35 mouse cellular contexts compared by ENCODE assay signal in genomic region chr3:116952242-116952899, GRCm38 (mm10). TPM values are rescaled to one million over a fixed set of nuclear protein-coding genes. Genes with fewer than 3 reads are reported as not detected.
DNase-seq lines count a peak whose midpoint lies in the region; ATAC-seq and TF ChIP-seq lines count a peak whose summit lies in the region.
"Had no signal": no experiment of that assay in that cellular context is flagged by ENCODE, and none has a peak within 500 bp of the region (broad histone marks: within the 10 kb centered on the region; RNA-seq: fewer than 3 reads in every experiment).

No protein-coding gene starts in this region.

- intact Hi-C loops in gastrocnemius, adult 2 months (cut with DNase I) = no loop called here
- intact Hi-C loops in gastrocnemius, postnatal 14 days (cut with DNase I; ENCODE audit: low total_unique reads) = no loop called here

- H3K4me2 ChIP-seq in heart, postnatal 0 days (ENCODE audit: low read depth, low read length) = no peak overlapping the region
- H3K4me2 ChIP-seq in heart, embryonic 11.5 days = no peak overlapping the region
- no peak overlapping the region for H3K4me2 ChIP-seq in liver, postnatal 0 days (ENCODE audit: low read depth, low read length)
- no peak overlapping the region for H3K4me2 ChIP-seq in liver, embryonic 12.5 days
- H3K4me2 ChIP-seq in midbrain, embryonic 16.5 days (ENCODE audit: low read length) = no peak overlapping the region
- H3K4me2 ChIP-seq: hindbrain, embryonic 15.5 days; midbrain, embryonic 13.5 days; neural tube, embryonic 15.5 days; stomach, embryonic 15.5 days had no signal

- H3K4me3 ChIP-seq in gastrocnemius, adult 2 months = no peak overlapping the region
- H3K4me3 ChIP-seq in heart, postnatal 0 days (ENCODE audit: low read depth, low read length) = no peak overlapping the region
- H3K4me3 ChIP-seq in heart, embryonic 11.5 days (ENCODE audit: low read depth, low read length) = no peak overlapping the region
- no peak overlapping the region for H3K4me3 ChIP-seq in liver, postnatal 0 days (ENCODE audit: low read depth, low read length)
- H3K4me3 ChIP-seq in liver, embryonic 12.5 days = no peak overlapping the region
- no peak overlapping the region for H3K4me3 ChIP-seq in midbrain, embryonic 16.5 days (ENCODE audit: low read depth, low read length)
- H3K4me3 ChIP-seq: erythroblast, embryonic 14.5 days; hindbrain, embryonic 15.5 days; midbrain, embryonic 13.5 days; neural tube, embryonic 15.5 days; stomach, embryonic 15.5 days had no signal

- no peak for DNase-seq in gastrocnemius, adult 2 months
- DNase-seq in gastrocnemius, postnatal 14 days = no peak
- no peak for DNase-seq in heart, postnatal 0 days (ENCODE audit: low spot score)
- DNase-seq in liver, postnatal 0 days = no peak
- DNase-seq in lung, postnatal 36 days = peak; percentile 69
- DNase-seq: adrenal gland, adult 2 months; cerebellum, adult 18-20 months; cerebellum, postnatal 10 days; kidney, adult 11 months; layer of hippocampus, postnatal 36 days; liver; right cerebral cortex, postnatal 25 days had no signal

- peaks cover 10% of the 10 kb centered on the region for H3K36me3 ChIP-seq in heart, postnatal 0 days (replicated peaks; ENCODE audit: control insufficient read depth, insufficient read depth, low read length)
- H3K36me3 ChIP-seq in heart, embryonic 11.5 days (ENCODE audit: control insufficient read depth, insufficient read depth, low read length) = no peaks in the 10 kb centered on the region
- H3K36me3 ChIP-seq in liver, postnatal 0 days (replicated peaks; ENCODE audit: insufficient read depth, low read length) = no peaks in the 10 kb centered on the region
- no peaks in the 10 kb centered on the region for H3K36me3 ChIP-seq in liver, embryonic 12.5 days
- no peaks in the 10 kb centered on the region for H3K36me3 ChIP-seq in midbrain, embryonic 16.5 days (ENCODE audit: control insufficient read depth, insufficient read depth, low read length)
- H3K36me3 ChIP-seq: hindbrain, embryonic 15.5 days; midbrain, embryonic 13.5 days; neural tube, embryonic 15.5 days; stomach, embryonic 15.5 days had no signal

- peaks cover 14% of the 10 kb centered on the region for H3K4me1 ChIP-seq in heart, postnatal 0 days (ENCODE audit: control insufficient read depth, insufficient read depth)
- no peaks in the 10 kb centered on the region for H3K4me1 ChIP-seq in heart, embryonic 11.5 days (ENCODE audit: control insufficient read depth, insufficient read depth, low read length)
- H3K4me1 ChIP-seq in liver, postnatal 0 days (ENCODE audit: insufficient read depth) = peaks cover 9% of the 10 kb centered on the region
- H3K4me1 ChIP-seq in liver, embryonic 12.5 days = no peaks in the 10 kb centered on the region
- no peaks in the 10 kb centered on the region for H3K4me1 ChIP-seq in midbrain, embryonic 16.5 days (ENCODE audit: control insufficient read depth, insufficient read depth, low read length)
- H3K4me1 ChIP-seq: hindbrain, embryonic 15.5 days; midbrain, embryonic 13.5 days; neural tube, embryonic 15.5 days; stomach, embryonic 15.5 days had no signal

- H3K9me3 ChIP-seq in heart, postnatal 0 days (replicated peaks; ENCODE audit: control insufficient read depth, low read length) = no peaks in the 10 kb centered on the region
- no peaks in the 10 kb centered on the region for H3K9me3 ChIP-seq in heart, embryonic 11.5 days (replicated peaks; ENCODE audit: control insufficient read depth, low read length)
- H3K9me3 ChIP-seq in liver, postnatal 0 days (ENCODE audit: low read length) = no peaks in the 10 kb centered on the region
- H3K9me3 ChIP-seq in liver, embryonic 12.5 days (replicated peaks) = no peaks in the 10 kb centered on the region
- H3K9me3 ChIP-seq in midbrain, embryonic 16.5 days (replicated peaks; ENCODE audit: control insufficient read depth, low read length, poor library complexity, severe bottlenecking) = no peaks in the 10 kb centered on the region
- H3K9me3 ChIP-seq: hindbrain, embryonic 15.5 days; midbrain, embryonic 13.5 days; neural tube, embryonic 15.5 days; stomach, embryonic 15.5 days had no signal

- TF ChIP-seq EP300 in heart, postnatal 0 days (IDR thresholded peaks at IDR 0.05; ENCODE audit: low read depth) = no peak
- no peak for TF ChIP-seq EP300 in liver, postnatal 0 days (IDR thresholded peaks at IDR 0.05; ENCODE audit: low read depth)

- H3K27ac ChIP-seq in gastrocnemius, adult 2 months = peak overlapping the region; percentile 75
- peak overlapping the region; percentile 67 for H3K27ac ChIP-seq in heart, postnatal 0 days (ENCODE audit: low read depth)
- no peak overlapping the region for H3K27ac ChIP-seq in heart, embryonic 11.5 days (ENCODE audit: low read depth, low read length)
- peak overlapping the region; percentile 84 for H3K27ac ChIP-seq in liver, postnatal 0 days (ENCODE audit: low read depth)
- no peak overlapping the region for H3K27ac ChIP-seq in liver, embryonic 12.5 days
- no peak overlapping the region for H3K27ac ChIP-seq in midbrain, embryonic 16.5 days (ENCODE audit: low read length)
- H3K27ac ChIP-seq: hindbrain, embryonic 15.5 days; macrophage; midbrain, embryonic 13.5 days; neural tube, embryonic 15.5 days; stomach, embryonic 15.5 days had no signal

- 73% methylated on average over 8 of the region's 8 CpGs for WGBS in heart, postnatal 0 days
- WGBS in heart, embryonic 11.5 days (ENCODE audit: insufficient replicate concordance) = 69% methylated on average over 8 of the region's 8 CpGs
- 67% methylated on average over 8 of the region's 8 CpGs for WGBS in liver, postnatal 0 days (ENCODE audit: insufficient replicate concordance)
- 68% methylated on average over 8 of the region's 8 CpGs for WGBS in liver, embryonic 12.5 days (ENCODE audit: insufficient replicate concordance)
- 88% methylated on average over 8 of the region's 8 CpGs for WGBS in midbrain, embryonic 16.5 days

- TF ChIP-seq CTCF in gastrocnemius, adult 2 months (IDR thresholded peaks at IDR 0.05) = no peak
- TF ChIP-seq CTCF in heart, postnatal 0 days (IDR thresholded peaks at IDR 0.05; ENCODE audit: low read depth) = no peak
- TF ChIP-seq CTCF in liver, postnatal 0 days (IDR thresholded peaks at IDR 0.05; ENCODE audit: low read depth) = no peak

- no peaks in the 10 kb centered on the region for H3K27me3 ChIP-seq in heart, postnatal 0 days (ENCODE audit: control insufficient read depth, insufficient read depth, low read length)
- H3K27me3 ChIP-seq in heart, embryonic 11.5 days (ENCODE audit: control insufficient read depth, insufficient read depth, low read length) = no peaks in the 10 kb centered on the region
- no peaks in the 10 kb centered on the region for H3K27me3 ChIP-seq in liver, postnatal 0 days (ENCODE audit: insufficient read depth, low read length)
- no peaks in the 10 kb centered on the region for H3K27me3 ChIP-seq in liver, embryonic 12.5 days (replicated peaks)
- no peaks in the 10 kb centered on the region for H3K27me3 ChIP-seq in midbrain, embryonic 16.5 days (ENCODE audit: control insufficient read depth, insufficient read depth, low read depth, low read length)
- H3K27me3 ChIP-seq: hindbrain, embryonic 15.5 days; midbrain, embryonic 13.5 days; neural tube, embryonic 15.5 days; stomach, embryonic 15.5 days had no signal

- no peak for ATAC-seq in heart, postnatal 0 days (ENCODE audit: insufficient read depth, low read depth)
- no peak for ATAC-seq in heart, embryonic 11.5 days (replicated peaks; ENCODE audit: insufficient number of reproducible peaks, low FRiP score, low TSS enrichment)
- ATAC-seq in liver, postnatal 0 days = no peak
- ATAC-seq in liver, embryonic 12.5 days = no peak
- ATAC-seq in midbrain, embryonic 16.5 days = no peak
- ATAC-seq: CD4-positive, CD25-positive, alpha-beta regulatory T cell, adult 4 months; forebrain, embryonic 16.5 days; inflammation-experienced regulatory T-cells, adult 6 months; midbrain, embryonic 13.5 days had no signal

- no peak overlapping the region for H3K9ac ChIP-seq in heart, postnatal 0 days (replicated peaks; ENCODE audit: low read depth, low read length)
- H3K9ac ChIP-seq in heart, embryonic 11.5 days (ENCODE audit: low read depth, low read length) = no peak overlapping the region
- H3K9ac ChIP-seq in liver, postnatal 0 days (replicated peaks) = no peak overlapping the region
- no peak overlapping the region for H3K9ac ChIP-seq in liver, embryonic 12.5 days
- no peak overlapping the region for H3K9ac ChIP-seq in midbrain, embryonic 16.5 days (ENCODE audit: low read depth, low read length)
- H3K9ac ChIP-seq: hindbrain, embryonic 15.5 days; midbrain, embryonic 13.5 days; neural tube, embryonic 15.5 days; stomach, embryonic 15.5 days had no signal

RNA-seq across cellular contexts. Expression of gene 4930455H04Rik, which starts 15.7 kb away (rescaled TPM):
- under 1 TPM in 1 of 2 experiments, not detected in 1; 0.18 TPM for total RNA-seq in gastrocnemius, adult 2 months (2021)
- under 1 TPM in 1 of 2 experiments, not detected in 1; 0.18 TPM for total RNA-seq in gastrocnemius, postnatal 14 days (2021)
- total RNA-seq in heart, postnatal 0 days (2014; rRNA removed; ENCODE audit: low replicate concordance) = not detected in 2 replicates
- 0.11 TPM in 1 of 2 replicates, not detected in the other for polyA plus RNA-seq in heart, postnatal 0 days (2015; fragmentation: Nextera tagmentation; extraction: Ambion mirVana)
- not detected in 2 replicates for polyA plus RNA-seq in heart, embryonic 11.5 days (2014; fragmentation: Nextera tagmentation; extraction: Ambion mirVana)
- 0.19 TPM in 1 of 2 replicates, not detected in the other for polyA plus RNA-seq in liver, postnatal 0 days (2015; fragmentation: Nextera tagmentation; extraction: Ambion mirVana)
- polyA plus RNA-seq in liver, embryonic 12.5 days (2016; fragmentation: Nextera tagmentation; extraction: Ambion mirVana) = not detected in 2 replicates
- polyA plus RNA-seq in midbrain, embryonic 16.5 days (2015; fragmentation: Nextera tagmentation; extraction: Ambion mirVana) = not detected in 2 replicates
- total RNA-seq: adrenal gland, adult 2 months; common myeloid progenitor, adult 5-6 weeks; hematopoietic stem cell, adult 5-6 weeks; layer of hippocampus, adult 8-10 months; layer of hippocampus, postnatal 36 days; left cerebral cortex, postnatal 14 days; megakaryocyte-erythroid progenitor cell, adult 5-6 weeks; monocyte, adult 5-6 weeks had no signal
- polyA plus RNA-seq: adrenal gland, adult 2 months; CD4-positive, CD25-positive, alpha-beta regulatory T cell, adult 4 months; embryonic facial prominence, embryonic 14.5 days; erythroblast, embryonic 14.5 days; forebrain, embryonic 11.5 days; forebrain, embryonic 16.5 days; gonadal fat pad, adult 2 months; heart, embryonic 14.5 days; hindbrain, embryonic 15.5 days; inflammation-experienced regulatory T-cells, adult 6 months; kidney, embryonic 16.5 days; macrophage; midbrain, embryonic 13.5 days; neural tube, embryonic 15.5 days; stomach, embryonic 15.5 days had no signal

RNA-seq across cellular contexts. Expression of gene Palmd, which starts 16.4 kb away (rescaled TPM):
- total RNA-seq in gastrocnemius, adult 2 months (2021) = 10 to 100 TPM; 25.3 to 37.5 TPM
- 10 to 100 TPM; 25.5 to 27.2 TPM for total RNA-seq in gastrocnemius, postnatal 14 days (2021)
- total RNA-seq in heart, postnatal 0 days (2014; rRNA removed; ENCODE audit: low replicate concordance) = 7.9 and 10.9 TPM in 2 replicates
- 23.2 and 29.7 TPM in 2 replicates for polyA plus RNA-seq in heart, postnatal 0 days (2015; fragmentation: Nextera tagmentation; extraction: Ambion mirVana)
- polyA plus RNA-seq in heart, embryonic 11.5 days (2014; fragmentation: Nextera tagmentation; extraction: Ambion mirVana) = 10.4 and 11.1 TPM in 2 replicates
- polyA plus RNA-seq in liver, postnatal 0 days (2015; fragmentation: Nextera tagmentation; extraction: Ambion mirVana) = 30.8 and 31.0 TPM in 2 replicates
- 3.0 and 4.0 TPM in 2 replicates for polyA plus RNA-seq in liver, embryonic 12.5 days (2016; fragmentation: Nextera tagmentation; extraction: Ambion mirVana)
- polyA plus RNA-seq in midbrain, embryonic 16.5 days (2015; fragmentation: Nextera tagmentation; extraction: Ambion mirVana) = 8.8 and 9.2 TPM in 2 replicates
- total RNA-seq: common myeloid progenitor, adult 5-6 weeks; hematopoietic stem cell, adult 5-6 weeks; megakaryocyte-erythroid progenitor cell, adult 5-6 weeks; monocyte, adult 5-6 weeks had no signal
- polyA plus RNA-seq: erythroblast, embryonic 14.5 days; inflammation-experienced regulatory T-cells, adult 6 months; macrophage had no signal

Comparison
In these comparisons a context has a peak if more than half of its experiments do, and no peak if none do; other contexts are left out.
1. H3K27ac ChIP-seq: peak in gastrocnemius, adult 2 months (single experiment), heart, postnatal 0 days (single experiment) and liver, postnatal 0 days (single experiment); none in heart, embryonic 11.5 days (single experiment), liver, embryonic 12.5 days (single experiment) and midbrain, embryonic 16.5 days (single experiment).